Mouse (Mus musculus): Measurements from ENCODE around the gene Magee1.

DNA sequence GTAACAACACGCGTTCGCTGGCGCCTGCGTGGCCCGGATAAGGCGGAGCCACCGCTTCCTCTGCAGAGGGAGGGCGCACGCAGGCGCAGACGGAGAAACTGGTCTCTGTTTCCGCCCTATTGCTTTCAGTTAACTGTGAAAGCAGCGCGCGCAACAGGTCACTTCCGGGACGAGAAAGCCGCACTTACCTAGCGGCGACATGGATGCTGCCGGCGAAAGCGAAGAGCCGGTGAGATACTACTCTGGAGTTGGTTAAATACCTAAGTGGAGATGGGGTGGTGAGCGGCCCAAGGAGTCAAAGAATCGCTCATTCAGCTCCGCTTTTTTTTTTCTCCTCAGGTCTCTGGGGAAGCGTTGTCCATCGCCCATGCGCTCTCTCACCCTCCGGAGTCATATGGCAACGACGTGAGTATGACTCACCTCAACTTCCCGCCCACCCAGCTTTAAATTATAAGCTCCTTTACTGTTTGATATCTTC, 40.5 kb upstream of the Magee1 start, which contains the start of gene Pbdc1:
- peak in 1 of 2 experiments; percentile 75; a peak in 2 of 4 replicates for TF ChIP-seq POLR2A (IDR thresholded peaks at IDR 0.05; ENCODE audit: control insufficient read depth in 1 of 2, insufficient read depth in 1 of 2, low read depth in 1 of 2, low read length in 2 of 2, poor library complexity in 1 of 2)
- TF ChIP-seq CTCF (IDR thresholded peaks at IDR 0.05 in 2 of 3, conservative IDR thresholded peaks at IDR 0.05 in 1 of 3; ENCODE audit: control insufficient read depth in 1 of 3, insufficient read depth in 1 of 3, low read depth in 2 of 3, low read length in 3 of 3, poor library complexity in 1 of 3, severe bottlenecking in 1 of 3) = no peak
- TF ChIP-seq MEF2A (IDR thresholded peaks at IDR 0.05; ENCODE audit: extremely low read depth, insufficient replicate concordance, low read depth, low read length, poor library complexity, severe bottlenecking) = no peak
- TF ChIP-seq CHD2 (IDR thresholded peaks at IDR 0.05; ENCODE audit: low read length) = no peak
- no peak for TF ChIP-seq ZC3H11A (IDR thresholded peaks at IDR 0.05; ENCODE audit: low read depth, low read length)
- TF ChIP-seq MYB (IDR thresholded peaks at IDR 0.05; ENCODE audit: low read depth, low read length) = peak; percentile 78
- peak; percentile 15; the same call in 1 of the 2 replicates for TF ChIP-seq TBP (IDR thresholded peaks at IDR 0.05; ENCODE audit: low read depth, low read length)
- TF ChIP-seq SMC3 (IDR thresholded peaks at IDR 0.05; ENCODE audit: low read depth, low read length) = no peak
- no peak for TF ChIP-seq GATA1 (IDR thresholded peaks at IDR 0.05; ENCODE audit: low read depth, low read length)
- TF ChIP-seq JUND (IDR thresholded peaks at IDR 0.05; ENCODE audit: low read depth, low read length) = peak; percentile 73
